Mouse (Mus musculus): ENCODE data around the gene Tgfb1. TPM values are rescaled to one million over a fixed set of nuclear protein-coding genes. Genes with fewer than 3 reads are reported as not detected.
"Not testable (repeated sequence)": the region's sequence is repeated elsewhere in the genome, so short reads cannot be mapped to it uniquely, and the experiment has no call there.

Tgfb1 gene
- polyA plus RNA-seq, 1 experiment from 2014 or later = 14.2 TPM

GRCm38 (mm10) chr7:25721776-25722175 is 35.0 kb downstream of the Tgfb1 start:
- Histone ChIP-seq H3K4me2 (peak overlapping the region; percentile 39), H3K9ac (peak overlapping the region; percentile 44; the same call in 1 of the 2 replicates), H3K36me3 (peaks cover 72% of the 10 kb centered on the region), H3K27ac (peak overlapping the region; percentile 77), H3K4me1 (peaks cover 54% of the 10 kb centered on the region)
- not testable (repeated sequence) for H3K9me3 ChIP-seq (replicated peaks); H3K27me3 ChIP-seq (replicated peaks); H3K4me3 ChIP-seq
- peak; percentile 48; the same call in 1 of the 2 replicates for ATAC-seq

- H3K9me3 ChIP-seq (replicated peaks) = no peaks in the 10 kb centered on the region
- H3K27ac ChIP-seq = no peak overlapping the region
- 68% methylated on average over 19 of the region's 19 CpGs for WGBS (ENCODE audit: insufficient replicate concordance)
- H3K4me3 ChIP-seq = no peak overlapping the region
- no peak overlapping the region for H3K9ac ChIP-seq
- H3K27me3 ChIP-seq (replicated peaks) = no peaks in the 10 kb centered on the region
- peaks cover 97% of the 10 kb centered on the region for H3K36me3 ChIP-seq
- H3K4me1 ChIP-seq = peaks cover 20% of the 10 kb centered on the region
- no peak for ATAC-seq
- no peak overlapping the region for H3K4me2 ChIP-seq
Measured at GRCm38 (mm10) chr7:25725886-25726285, 39.1 kb downstream of the Tgfb1 start.

- ATAC-seq = no peak
- Histone ChIP-seq H3K27me3 (replicated peaks) (no peaks in the 10 kb centered on the region), H3K4me3 (no peak overlapping the region), H3K36me3 (peaks cover 99% of the 10 kb centered on the region), H3K4me1 (peaks cover 8% of the 10 kb centered on the region), H3K9me3 (replicated peaks) (no peaks in the 10 kb centered on the region), H3K4me2 (no peak overlapping the region), H3K27ac (no peak overlapping the region), H3K9ac (no peak overlapping the region)
- WGBS (ENCODE audit: insufficient replicate concordance) = 96% methylated on average over 5 of the region's 5 CpGs
Measured at GRCm38 (mm10) chr7:25727800-25728199, 41.0 kb downstream of the Tgfb1 start.

GRCm38 (mm10) chr7:25729396-25729795 is 42.6 kb downstream of the Tgfb1 start:
- H3K27ac ChIP-seq = no peak overlapping the region
- H3K9me3 ChIP-seq (replicated peaks) = no peaks in the 10 kb centered on the region
- no peaks in the 10 kb centered on the region for H3K27me3 ChIP-seq (replicated peaks)
- peaks cover 4% of the 10 kb centered on the region; the same call in 1 of the 2 replicates for H3K4me1 ChIP-seq
- H3K4me3 ChIP-seq = no peak overlapping the region
- no peak for ATAC-seq
- H3K9ac ChIP-seq = no peak overlapping the region
- H3K4me2 ChIP-seq = no peak overlapping the region
- WGBS (ENCODE audit: insufficient replicate concordance) = 56% methylated on average over 2 of the region's 2 CpGs
- H3K36me3 ChIP-seq = peaks cover 99% of the 10 kb centered on the region

- 88% methylated on average over 2 of the region's 2 CpGs for WGBS (ENCODE audit: insufficient replicate concordance)
- no peak overlapping the region for H3K27ac ChIP-seq
- H3K27me3 ChIP-seq (replicated peaks) = no peaks in the 10 kb centered on the region
- no peak for ATAC-seq
- no peak overlapping the region for H3K9ac ChIP-seq
- peaks cover 99% of the 10 kb centered on the region for H3K36me3 ChIP-seq
- no peak overlapping the region for H3K4me3 ChIP-seq
- H3K4me1 ChIP-seq = peaks cover 8% of the 10 kb centered on the region; the same call in 1 of the 2 replicates
- H3K9me3 ChIP-seq (replicated peaks) = no peaks in the 10 kb centered on the region
- H3K4me2 ChIP-seq = no peak overlapping the region
Measured at GRCm38 (mm10) chr7:25729862-25730261, 43.1 kb downstream of the Tgfb1 start.

- Histone ChIP-seq H3K4me2 (no peak overlapping the region), H3K4me3 (no peak overlapping the region), H3K36me3 (peaks cover 99% of the 10 kb centered on the region), H3K27ac (0 out of 2 replicates have a peak overlapping the region, but pooled peaks have one; percentile 37), H3K9ac (no peak overlapping the region), H3K27me3 (replicated peaks) (no peaks in the 10 kb centered on the region), H3K4me1 (peaks cover 23% of the 10 kb centered on the region), H3K9me3 (replicated peaks) (no peaks in the 10 kb centered on the region)
- WGBS (ENCODE audit: insufficient replicate concordance) = 71% methylated on average over 8 of the region's 8 CpGs
- ATAC-seq = no peak
Measured at GRCm38 (mm10) chr7:25731294-25732055, 44.7 kb downstream of the Tgfb1 start.

GRCm38 (mm10) chr7:25734991-25735390 is 48.2 kb downstream of the Tgfb1 start:
- Histone ChIP-seq H3K27ac (no peak overlapping the region; the same call in 1 of the 2 replicates), H3K4me1 (peaks cover 41% of the 10 kb centered on the region), H3K4me2 (0 out of 2 replicates have a peak overlapping the region, but pooled peaks have one; percentile 1), H3K36me3 (peaks cover 100% of the 10 kb centered on the region), H3K27me3 (replicated peaks) (no peaks in the 10 kb centered on the region), H3K4me3 (no peak overlapping the region), H3K9me3 (replicated peaks) (no peaks in the 10 kb centered on the region), H3K9ac (no peak overlapping the region)
- WGBS (ENCODE audit: insufficient replicate concordance) = 8% methylated on average over 4 of the region's 4 CpGs
- ATAC-seq = peak; percentile 50; the same call in 1 of the 2 replicates

- Histone ChIP-seq H3K27ac (no peak overlapping the region), H3K9me3 (replicated peaks) (no peaks in the 10 kb centered on the region), H3K27me3 (replicated peaks) (no peaks in the 10 kb centered on the region), H3K4me2 (no peak overlapping the region), H3K4me3 (no peak overlapping the region), H3K9ac (no peak overlapping the region), H3K4me1 (peaks cover 41% of the 10 kb centered on the region), H3K36me3 (peaks cover 100% of the 10 kb centered on the region)
- 80% methylated on average over 2 of the region's 2 CpGs for WGBS (ENCODE audit: insufficient replicate concordance)
- no peak for ATAC-seq
Measured at GRCm38 (mm10) chr7:25736920-25737319, 50.1 kb downstream of the Tgfb1 start.

- Histone ChIP-seq H3K9ac (peak overlapping the region; percentile 15; the same call in 1 of the 2 replicates), H3K27ac (0 out of 2 replicates have a peak overlapping the region, but pooled peaks have one; percentile 23), H3K4me2 (no peak overlapping the region), H3K36me3 (peaks cover 100% of the 10 kb centered on the region), H3K4me3 (no peak overlapping the region), H3K27me3 (replicated peaks) (no peaks in the 10 kb centered on the region), H3K4me1 (peaks cover 41% of the 10 kb centered on the region), H3K9me3 (replicated peaks) (no peaks in the 10 kb centered on the region)
- peak; percentile 72 for ATAC-seq
- WGBS (ENCODE audit: insufficient replicate concordance) = 35% methylated on average over 3 of the region's 3 CpGs
Measured at GRCm38 (mm10) chr7:25738277-25738676, 51.5 kb downstream of the Tgfb1 start.

- no peak overlapping the region for H3K4me3 ChIP-seq
- 76% methylated on average over 3 of the region's 3 CpGs for WGBS (ENCODE audit: insufficient replicate concordance)
- H3K27ac ChIP-seq = no peak overlapping the region
- ATAC-seq = no peak
- no peak overlapping the region for H3K9ac ChIP-seq
- peaks cover 100% of the 10 kb centered on the region for H3K36me3 ChIP-seq
- H3K27me3 ChIP-seq (replicated peaks) = no peaks in the 10 kb centered on the region
- peaks cover 10% of the 10 kb centered on the region for H3K4me1 ChIP-seq
- H3K9me3 ChIP-seq (replicated peaks) = no peaks in the 10 kb centered on the region
- H3K4me2 ChIP-seq = no peak overlapping the region
Measured at GRCm38 (mm10) chr7:25746844-25747243, 60.0 kb downstream of the Tgfb1 start.

- H3K27me3 ChIP-seq (replicated peaks) = no peaks in the 10 kb centered on the region
- peak overlapping the region; percentile 94 for H3K4me2 ChIP-seq
- H3K4me3 ChIP-seq = peak overlapping the region; percentile 98
- H3K36me3 ChIP-seq = peaks cover 47% of the 10 kb centered on the region
- peak overlapping the region; percentile 98 for H3K9ac ChIP-seq
- peaks cover 39% of the 10 kb centered on the region for H3K4me1 ChIP-seq
- 0 out of 2 replicates have a peak overlapping the region, but pooled peaks have one; percentile 98 for H3K27ac ChIP-seq
- no peaks in the 10 kb centered on the region for H3K9me3 ChIP-seq (replicated peaks)
- ATAC-seq = no peak
Measured at GRCm38 (mm10) chr7:25753076-25753475, 66.3 kb downstream of the Tgfb1 start.

- ATAC-seq = peak; percentile 1; the same call in 1 of the 2 replicates
- WGBS (ENCODE audit: insufficient replicate concordance) = under 1% methylated on average over 46 of the region's 46 CpGs
- Histone ChIP-seq H3K27me3 (replicated peaks) (no peaks in the 10 kb centered on the region), H3K27ac (peak overlapping the region; percentile 98), H3K9ac (peak overlapping the region; percentile 98), H3K4me3 (peak overlapping the region; percentile 98), H3K9me3 (replicated peaks) (no peaks in the 10 kb centered on the region), H3K36me3 (peaks cover 40% of the 10 kb centered on the region), H3K4me1 (peaks cover 39% of the 10 kb centered on the region), H3K4me2 (peak overlapping the region; percentile 94)
Measured at GRCm38 (mm10) chr7:25753643-25754438, 67.0 kb downstream of the Tgfb1 start.

Data from liver, embryonic 12.5 days (tissue).